Mouse (Mus musculus): Measurements from ENCODE around the gene Ttc39b. TPM values are rescaled to one million over a fixed set of nuclear protein-coding genes. Genes with fewer than 3 reads are reported as not detected.

Ttc39b gene
- polyA plus RNA-seq, 1 experiment from 2014 or later: 4.0 TPM

Other genes with a start within 250 kb of the Ttc39b start
- gene Snapc3, start 93.5 kb upstream of the Ttc39b start, polyA plus RNA-seq (2015; fragmentation: Nextera tagmentation; extraction: Ambion mirVana): 37.4 and 41.1 TPM in 2 replicates
- 87.5 and 97.7 TPM in 2 replicates for gene Psip1, start 162.2 kb upstream of the Ttc39b start, polyA plus RNA-seq (2015; fragmentation: Nextera tagmentation; extraction: Ambion mirVana)
- 3.4 and 4.5 TPM in 2 replicates for gene Ccdc171, start 201.3 kb upstream of the Ttc39b start, polyA plus RNA-seq (2015; fragmentation: Nextera tagmentation; extraction: Ambion mirVana)